Mouse (Mus musculus) inflammation-experienced regulatory T-cells, adult 6 months (primary cell): ENCODE results near the gene Rab27a. TPM values are rescaled to one million over a fixed set of nuclear protein-coding genes. Genes with fewer than 3 reads are reported as not detected.
"Not testable (repeated sequence)": the region's sequence is repeated elsewhere in the genome, so short reads cannot be mapped to it uniquely, and the experiment has no call there.

Source experiments
- ATAC-seq: one replicate; pipeline ENCODE4 v1.8.0; 2017
- polyA plus RNA-seq, 3 experiments: library from polyadenylated mRNA; unstranded; fragments of 100-300 nt; shearing (Covaris generic); gene quantifications; one replicate each; pipeline ENCODE4 v1.2.1; 2017

Rab27a gene
- polyA plus RNA-seq, 3 experiments from 2014 or later, result 36.2 to 83.0 (median 39.9) TPM

GRCm38 (mm10) chr9:73094580-73094979 lies 49.9 kb downstream of the Rab27a start:
- ATAC-seq, result no peak

DNA sequence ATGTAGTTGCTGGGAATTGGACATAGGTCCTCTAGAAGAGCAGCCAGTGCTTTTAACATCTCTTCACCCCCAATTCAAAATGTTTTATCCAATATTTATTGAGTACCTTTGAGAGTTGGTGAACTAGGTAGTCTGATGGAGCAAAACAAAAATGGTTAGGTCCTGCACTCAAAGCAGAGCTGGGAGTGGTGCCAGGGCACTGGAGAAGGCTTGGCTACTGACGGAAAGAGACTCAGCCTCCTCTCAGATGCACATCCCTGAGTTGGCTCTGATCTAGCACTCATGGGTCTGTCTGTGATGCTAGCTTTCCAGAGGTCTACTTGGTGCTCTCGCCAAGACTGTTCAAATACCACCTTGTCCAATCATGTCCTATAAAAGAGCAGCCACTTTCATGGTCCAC lies 53.2 kb downstream of the Rab27a start:
- no peak for ATAC-seq

GRCm38 (mm10) chr9:73101536-73101935 lies 56.9 kb downstream of the Rab27a start, which contains the start of gene Khdc3:
TSS of gene Khdc3 (plus strand) at chr9:73101836.
- no peak for ATAC-seq

DNA sequence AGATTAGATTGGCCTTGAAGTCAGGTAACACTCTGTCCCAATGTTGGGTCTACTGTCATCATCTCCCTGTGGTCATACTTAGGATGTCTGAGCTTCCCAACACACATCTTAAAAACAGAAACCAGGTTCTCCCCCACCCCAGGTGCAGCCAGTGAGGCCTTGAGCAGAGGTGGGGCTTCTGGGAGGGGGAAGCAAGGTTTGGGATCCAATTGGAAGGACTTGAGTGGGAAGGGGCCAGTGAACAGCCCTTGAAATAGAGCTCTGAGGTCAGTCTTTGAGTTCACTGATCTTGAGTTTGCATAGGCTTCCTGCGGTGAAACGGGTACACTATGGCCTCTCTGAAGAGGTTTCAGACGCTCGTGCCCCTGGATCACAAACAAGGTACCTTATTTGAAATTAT lies 57.5 kb downstream of the Rab27a start, which contains the start of gene Gm20509:
Gm20509 (plus strand) TSS at position 290 of the 400 bp plus-strand sequence.
- ATAC-seq, result no peak

DNA sequence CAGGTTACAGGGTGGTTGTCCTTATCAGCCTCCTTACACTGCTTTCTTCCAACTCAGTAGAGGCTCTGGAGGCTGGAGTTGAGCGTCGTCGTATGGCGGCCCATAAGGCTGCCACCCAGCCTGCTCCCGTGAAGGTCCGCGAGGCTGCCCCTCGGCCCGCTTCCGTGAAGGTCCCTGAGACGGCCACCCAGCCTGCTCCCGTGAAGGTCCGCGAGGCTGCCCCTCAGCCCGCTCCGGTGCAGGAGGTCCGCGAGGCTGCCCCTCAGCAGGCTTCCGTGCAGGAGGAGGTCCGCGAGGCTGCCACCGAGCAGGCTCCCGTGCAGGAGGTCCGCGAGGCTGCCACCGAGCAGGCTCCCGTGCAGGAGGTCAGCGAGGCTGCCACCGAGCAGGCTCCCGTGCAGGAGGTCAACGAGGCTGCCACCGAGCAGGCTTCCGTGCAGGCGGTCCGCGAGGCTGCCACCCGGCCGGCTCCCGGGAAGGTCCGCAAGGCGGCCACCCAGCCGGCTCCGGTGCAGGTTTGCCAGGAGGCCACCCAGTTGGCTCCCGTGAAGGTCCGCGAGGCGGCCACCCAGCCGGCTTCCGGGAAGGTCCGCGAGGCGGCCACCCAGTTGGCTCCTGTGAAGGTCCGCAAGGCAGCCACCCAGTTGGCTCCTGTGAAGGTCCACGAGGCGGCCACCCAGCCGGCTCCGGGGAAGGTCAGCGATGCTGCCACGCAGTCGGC lies 58.7 kb downstream of the Rab27a start:
- ATAC-seq, result no peak

- no peak for ATAC-seq
Observed at GRCm38 (mm10) chr9:73103880-73104198, 59.2 kb downstream of the Rab27a start.

DNA sequence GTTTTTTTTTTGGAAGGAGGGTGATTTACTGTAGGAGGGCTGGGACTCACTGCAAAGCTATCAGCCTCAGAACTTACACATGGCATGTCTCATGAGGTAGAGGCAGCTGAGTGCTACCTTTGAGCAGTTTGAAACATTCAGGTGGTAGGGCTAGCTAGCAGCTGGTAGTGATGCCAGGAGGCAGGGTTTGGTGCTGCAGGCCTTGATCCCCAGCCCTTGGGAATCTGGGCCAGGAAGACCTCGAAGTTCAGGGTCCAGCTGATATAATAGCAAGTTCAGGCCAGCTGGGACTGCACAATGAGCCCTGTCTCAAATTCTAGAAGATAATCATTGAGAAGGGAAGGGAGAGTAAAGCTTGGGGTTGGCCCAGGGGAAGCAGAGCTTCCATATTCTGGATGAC lies 60.5 kb downstream of the Rab27a start:
- no peak for ATAC-seq

DNA sequence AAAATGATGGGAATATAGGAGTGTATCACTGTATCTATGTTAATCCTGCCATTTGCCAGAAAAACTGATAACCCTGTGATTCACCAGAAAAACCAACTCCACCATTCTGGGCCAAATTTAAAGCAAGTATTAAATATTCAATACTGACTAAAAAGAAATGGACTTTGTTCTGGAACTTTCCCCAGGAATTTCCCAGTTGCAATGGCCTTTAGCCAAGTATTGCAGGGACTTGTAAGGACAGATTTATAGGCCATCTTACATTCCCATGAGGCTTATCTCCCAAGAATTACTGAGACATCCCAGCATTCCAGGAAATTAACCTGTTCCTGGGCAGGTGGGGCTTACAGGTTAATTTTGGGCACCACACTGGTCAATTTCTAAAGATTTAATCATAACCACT lies 61.1 kb downstream of the Rab27a start:
- no peak for ATAC-seq

GRCm38 (mm10) chr9:73112919-73113906 lies 68.6 kb downstream of the Rab27a start, which contains the start of gene Rsl24d1:
TSS of gene Rsl24d1 (plus strand) at chr9:73113426.
- peak; percentile 99 for ATAC-seq

- ATAC-seq, result not testable (repeated sequence)
Observed at GRCm38 (mm10) chr9:73116704-73117103, 72.0 kb downstream of the Rab27a start.

- ATAC-seq, result no peak
Observed at GRCm38 (mm10) chr9:73118012-73118411, 73.4 kb downstream of the Rab27a start.

DNA sequence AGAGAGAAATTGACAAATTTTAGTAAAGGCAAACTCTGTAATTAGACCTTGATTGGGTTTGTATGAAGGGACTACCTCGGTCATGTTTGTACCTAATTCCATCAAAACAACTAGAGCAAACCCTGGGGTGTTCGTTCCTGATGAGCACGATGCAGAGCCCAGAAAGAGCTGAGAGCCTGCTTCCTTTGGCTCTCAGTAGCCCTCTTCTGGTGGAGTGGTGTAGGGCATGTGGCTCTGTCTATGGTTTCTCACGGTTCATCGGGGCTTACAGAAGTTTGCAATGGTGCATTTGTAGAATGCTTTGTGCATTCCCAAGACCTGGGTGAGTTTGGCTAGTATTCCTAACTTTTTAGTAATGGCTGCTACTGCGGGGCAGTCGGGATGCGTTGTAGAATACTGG lies 77.1 kb downstream of the Rab27a start:
- peak; percentile 43 for ATAC-seq

GRCm38 (mm10) chr9:73125043-73125570 lies 80.5 kb downstream of the Rab27a start:
- no peak for ATAC-seq

GRCm38 (mm10) chr9:73127457-73127856 lies 82.8 kb downstream of the Rab27a start:
- no peak for ATAC-seq

- ATAC-seq, result no peak
Observed at GRCm38 (mm10) chr9:73129875-73130274, 85.2 kb downstream of the Rab27a start.

DNA sequence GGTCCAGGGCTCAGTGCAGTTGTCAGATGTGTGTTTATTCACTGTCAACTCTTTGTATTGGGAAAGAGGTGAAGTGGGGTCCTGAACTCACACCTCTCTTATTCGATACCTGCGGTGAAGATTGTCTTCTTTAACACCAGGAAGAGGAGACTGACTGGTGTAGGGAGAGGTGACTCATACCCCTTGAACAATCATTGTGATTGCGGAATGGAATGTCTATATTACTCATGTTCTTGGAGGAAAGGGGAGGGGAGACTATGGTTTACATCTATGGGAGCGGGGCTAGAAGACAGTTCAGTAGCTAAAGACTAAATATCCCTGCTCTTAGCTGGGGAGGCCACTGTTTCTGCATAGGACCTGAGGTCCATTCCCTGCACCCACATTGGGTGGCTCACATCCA lies 85.9 kb downstream of the Rab27a start:
- ATAC-seq, result no peak

DNA sequence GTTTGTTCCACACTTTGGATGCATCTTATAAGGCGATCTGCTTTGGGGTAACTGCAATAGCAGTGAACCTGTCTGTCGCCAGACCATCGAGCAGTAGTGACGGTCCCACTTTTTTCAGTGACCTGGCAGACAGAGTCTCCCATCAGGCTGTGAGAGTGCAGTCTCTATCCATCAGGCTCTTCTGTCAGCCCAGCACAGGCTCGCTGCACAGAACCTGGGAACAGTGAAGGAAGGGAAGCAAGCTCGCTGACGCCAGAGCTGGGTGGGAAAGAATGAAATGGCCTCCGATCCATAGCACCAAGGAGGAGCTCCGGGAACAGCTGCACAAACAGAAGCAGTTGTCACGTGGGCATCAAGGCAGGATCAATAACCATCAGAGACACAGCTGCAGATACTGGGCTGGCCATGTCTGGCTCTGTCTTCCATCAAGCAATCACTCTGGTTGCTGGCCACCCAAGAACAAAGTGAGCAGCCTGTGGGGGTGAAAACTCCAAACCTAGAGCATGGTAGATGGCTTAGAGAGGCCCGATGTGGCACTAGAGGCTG lies 92.8 kb downstream of the Rab27a start:
- ATAC-seq, result no peak

Other genes starting within 250 kb of the Rab27a start
- gene Prtg, start 238.0 kb upstream of the Rab27a start, polyA plus RNA-seq, result under 1 TPM in 1 of 3 experiments, not detected in 2; 0.26 TPM
- not detected for gene Pygo1, start 119.2 kb upstream of the Rab27a start, polyA plus RNA-seq
- 1 to 10 TPM; 3.8 to 5.0 (median 4.1) TPM for gene Dyx1c1, start 86.1 kb upstream of the Rab27a start, polyA plus RNA-seq
- not detected for gene Gm44503, start 86.0 kb upstream of the Rab27a start, polyA plus RNA-seq
- 10 to 100 TPM in 1 of 3 experiments, 1 to 10 TPM in 2; 5.6 to 12.9 (median 8.4) TPM for gene Ccpg1os, start 59.5 kb upstream of the Rab27a start, polyA plus RNA-seq
- gene Ccpg1, start 59.4 kb upstream of the Rab27a start, polyA plus RNA-seq, result 10 to 100 TPM; 71.4 to 95.7 (median 89.4) TPM
- gene Pigb, start 4.5 kb upstream of the Rab27a start, polyA plus RNA-seq, result 10 to 100 TPM; 12.0 to 19.6 (median 15.1) TPM
- under 1 TPM in 1 of 3 experiments, not detected in 2; 0.28 TPM for gene Khdc3, start 57.0 kb downstream of the Rab27a start, polyA plus RNA-seq
- not detected for gene Gm20509, start 57.6 kb downstream of the Rab27a start, polyA plus RNA-seq
- gene Rsl24d1, start 68.6 kb downstream of the Rab27a start, polyA plus RNA-seq, result 10 to 100 TPM; 81.9 to 88.8 (median 83.1) TPM